Mouse (Mus musculus) liver, embryonic 14.5 days (tissue): Measurements from ENCODE around the gene Zfyve16. TPM values are rescaled to one million over a fixed set of nuclear protein-coding genes. Genes with fewer than 3 reads are reported as not detected.

Source experiments
- ATAC-seq: fragments of 200-750 bp; cut with Nextera tagmentation; 2 replicates; pipeline ENCODE4 v1.8.0; 2017; ENCODE audit warnings: moderate number of reproducible peaks, mild to moderate bottlenecking, moderate library complexity; ENCODE audit not compliant: insufficient read depth
- DNase-seq, 3 experiments: peaks; one replicate each; pipeline ENCODE4 v3.0.0-alpha.2; 2012 to 2013; ENCODE audit warnings: low read depth in 3 of 3, low spot score in 3 of 3
- H3K27ac ChIP-seq: fragments of 300-500 bp; sonication (generic); 2 replicates; pipeline ENCODE4 v1.5.1; 2014; ENCODE audit warnings: moderate library complexity, mild to moderate bottlenecking, control low read depth, inconsistent platforms
- H3K27me3 ChIP-seq: fragments of 300-500 bp; sonication (generic); 2 replicates; pipeline ENCODE4 v1.6.1; 2014; ENCODE audit warnings: mild to moderate bottlenecking, low read length, moderate library complexity; ENCODE audit not compliant: control insufficient read depth, insufficient read depth
- H3K36me3 ChIP-seq: fragments of 300-500 bp; sonication (generic); replicated peaks from 2 replicates; pipeline ENCODE4 v1.6.1; 2014; ENCODE audit warnings: low read depth; ENCODE audit not compliant: control insufficient read depth, insufficient read depth
- H3K4me1 ChIP-seq, 2 experiments: fragments of 200-500 bp in 1 of 2; fragments of 300-500 bp in 1 of 2; sonication (generic) in 1 of 2; replicated peaks; 2 replicates each; pipeline ENCODE4 v1.6.1; 2012 to 2014; ENCODE audit warnings: antibody characterized with exemption in 1 of 2, inconsistent platforms in 1 of 2, low read length in 1 of 2; ENCODE audit not compliant: control insufficient read depth in 2 of 2, insufficient read depth in 2 of 2
- H3K4me2 ChIP-seq: fragments of 300-500 bp; sonication (generic); 2 replicates; pipeline ENCODE4 v1.6.1; 2014; ENCODE audit warnings: low read depth, mild to moderate bottlenecking, control low read depth, moderate library complexity
- H3K4me3 ChIP-seq, 2 experiments: fragments of 200-500 bp in 1 of 2; fragments of 300-500 bp in 1 of 2; sonication (generic) in 1 of 2; 2 replicates each; pipeline ENCODE4 v1.5.1; 2012 to 2014; ENCODE audit warnings: low read depth in 2 of 2, low read length in 2 of 2, mild to moderate bottlenecking in 2 of 2, control low read depth in 1 of 2, inconsistent platforms in 1 of 2, moderate library complexity in 1 of 2; ENCODE audit not compliant: insufficient read depth in 1 of 2
- H3K9ac ChIP-seq: fragments of 300-500 bp; sonication (generic); replicated peaks from 2 replicates; pipeline ENCODE4 v1.6.1; 2014; ENCODE audit warnings: mild to moderate bottlenecking, control low read depth, moderate library complexity
- H3K9me3 ChIP-seq: fragments of 300-500 bp; sonication (generic); 2 replicates; pipeline ENCODE4 v1.6.1; 2016; ENCODE audit warnings: low read length, mixed read lengths; ENCODE audit not compliant: control insufficient read depth
- CTCF ChIP-seq: IDR thresholded peaks from 2 replicates; pipeline ENCODE4 v1.5.1; 2016; ENCODE audit warnings: antibody characterized with exemption, low read depth, control low read depth
- EP300 ChIP-seq: IDR thresholded peaks from 2 replicates; pipeline ENCODE4 v1.6.1; 2016; ENCODE audit warnings: antibody characterized with exemption, low read depth
- WGBS: fragments of 180-500 bp; shearing (Covaris S2); extraction: QIAGEN DNeasy Blood & Tissue Kit; methylation state at CpG from one replicate; pipeline ENCODE4 v1.1.7; 2014; ENCODE audit not compliant: insufficient replicate concordance; 5-methylcytosine and 5-hydroxymethylcytosine counted together
- polyA plus RNA-seq, 2 experiments: library from polyadenylated mRNA; depleted of rRNA in 1 of 2; stranded (reverse) in 1 of 2; unstranded in 1 of 2; fragments of >200 nt; fragmentation: Nextera tagmentation in 1 of 2; extraction: Ambion mirVana in 1 of 2; gene quantifications; 2 replicates each; pipeline versions ENCODE4 v1.2.1 to v1.2.3; 2012 to 2014

The Zfyve16 gene
- polyA plus RNA-seq, 2 experiments, result 1.3 to 1.5 TPM

- no peaks in the 10 kb centered on the region for H3K27me3 ChIP-seq
- no peak overlapping the region for H3K9ac ChIP-seq
- no peak overlapping the region for H3K27ac ChIP-seq
- no peaks in the 10 kb centered on the region for H3K9me3 ChIP-seq
- TF ChIP-seq EP300, result no peak
- no peak for TF ChIP-seq CTCF
- 24% methylated on average over 2 of the region's 2 CpGs for WGBS
- ATAC-seq (no peak), DNase-seq (no peak)
- H3K4me2 ChIP-seq, result no peak overlapping the region
- H3K4me1 ChIP-seq, result peaks cover 4% of the 10 kb centered on the region in 2 experiments; a peak in 3 of 4 replicates
- no peak overlapping the region for H3K4me3 ChIP-seq
- no peaks in the 10 kb centered on the region for H3K36me3 ChIP-seq
These were observed 3.1 kb upstream of the Zfyve16 start for GRCm38 (mm10) chr13:92533801-92534200.

GRCm38 (mm10) chr13:92532216-92532615 lies 1.5 kb upstream of the Zfyve16 start:
- ATAC-seq (no peak), DNase-seq (no peak)
- WGBS, result 59% methylated on average over 2 of the region's 2 CpGs
- no peak for TF ChIP-seq EP300
- TF ChIP-seq CTCF, result no peak
- Histone ChIP-seq H3K4me3 (no peak overlapping the region), H3K27me3 (no peaks in the 10 kb centered on the region), H3K27ac (no peak overlapping the region), H3K4me1 (peaks cover 4% of the 10 kb centered on the region in 2 experiments; a peak in 3 of 4 replicates), H3K4me2 (no peak overlapping the region), H3K9ac (no peak overlapping the region), H3K9me3 (no peaks in the 10 kb centered on the region), H3K36me3 (no peaks in the 10 kb centered on the region)

- Histone ChIP-seq H3K9ac (peak overlapping the region; percentile 66), H3K36me3 (no peaks in the 10 kb centered on the region), H3K4me1 (peaks cover 4% of the 10 kb centered on the region in 2 experiments; a peak in 3 of 4 replicates), H3K27me3 (no peaks in the 10 kb centered on the region), H3K27ac (no peak overlapping the region), H3K4me2 (peak overlapping the region; percentile 89), H3K4me3 (peak overlapping the region; percentile 74 to 82), H3K9me3 (no peaks in the 10 kb centered on the region)
- WGBS, result 5% methylated on average over 15 of the region's 15 CpGs
- TF ChIP-seq EP300 (no peak), CTCF (no peak)
- DNase-seq (peak in 1 of 3 experiments; percentile 4), ATAC-seq (no peak)
These were observed 569 bp upstream of the Zfyve16 start for GRCm38 (mm10) chr13:92531237-92531636.

GRCm38 (mm10) chr13:92529828-92530720 lies 594 bp downstream of the Zfyve16 start:
- ATAC-seq (peak; percentile 91), DNase-seq (no peak)
- Histone ChIP-seq H3K27me3 (no peaks in the 10 kb centered on the region), H3K36me3 (no peaks in the 10 kb centered on the region), H3K9me3 (no peaks in the 10 kb centered on the region), H3K4me3 (peak overlapping the region; percentile 74 to 82), H3K9ac (peak overlapping the region; percentile 66), H3K4me2 (peak overlapping the region; percentile 89), H3K27ac (peak overlapping the region; percentile 63), H3K4me1 (peaks cover 4% of the 10 kb centered on the region in 2 experiments; a peak in 3 of 4 replicates)
- TF ChIP-seq EP300, result no peak
- no peak for TF ChIP-seq CTCF
- WGBS, result 5% methylated on average over 43 of the region's 47 CpGs

- WGBS, result 32% methylated on average over 5 of the region's 5 CpGs
These were observed 7.4 kb downstream of the Zfyve16 start for GRCm38 (mm10) chr13:92523178-92523813.

More at GRCm38 (mm10) chr13:92523178-92523813, 7.4 kb downstream of the Zfyve16 start:
- ATAC-seq, result no peak
- no peak for DNase-seq
- no peak for TF ChIP-seq EP300
- no peak for TF ChIP-seq CTCF
- H3K36me3 ChIP-seq, result no peaks in the 10 kb centered on the region
- H3K4me1 ChIP-seq, result 0 out of 4 replicates have a peak, but pooled peaks cover 0 to 5% of the 10 kb centered on the region in 2 experiments
- no peak overlapping the region for H3K27ac ChIP-seq
- no peak overlapping the region for H3K9ac ChIP-seq
- H3K27me3 ChIP-seq, result no peaks in the 10 kb centered on the region
- H3K4me2 ChIP-seq, result no peak overlapping the region
- H3K4me3 ChIP-seq, result no peak overlapping the region
- no peaks in the 10 kb centered on the region for H3K9me3 ChIP-seq
